Mouse (Mus musculus): ENCODE measurements around the gene Fam57b. TPM values are rescaled to one million over a fixed set of nuclear protein-coding genes. Genes with fewer than 3 reads are reported as not detected.

Gene Fam57b
- polyA plus RNA-seq, 1 experiment, result 0.94 TPM

GRCm38 (mm10) chr7:126843276-126843675 lies 45.8 kb downstream of the Fam57b start:
- peaks cover 41% of the 10 kb centered on the region for H3K27me3 ChIP-seq (ENCODE audit: control insufficient read depth, insufficient read depth, insufficient read length)
- H3K4me3 ChIP-seq, result no peak overlapping the region
- no peak overlapping the region for H3K4me2 ChIP-seq (ENCODE audit: low read depth)
- no peaks in the 10 kb centered on the region for H3K79me2 ChIP-seq (ENCODE audit: control insufficient read depth, insufficient read depth)
- no peaks in the 10 kb centered on the region for H3K36me3 ChIP-seq (ENCODE audit: control insufficient read depth, insufficient read depth)
- no peak overlapping the region for H3ac ChIP-seq (ENCODE audit: control insufficient read depth, insufficient read length)
- TF ChIP-seq TCF12 (IDR thresholded peaks at IDR 0.05; ENCODE audit: insufficient read depth, poor library complexity, severe bottlenecking) (no peak), TCF3 (IDR thresholded peaks at IDR 0.05; ENCODE audit: insufficient read length, low read depth) (no peak), POLR2A (IDR thresholded peaks at IDR 0.05; ENCODE audit: insufficient read length, low read depth) (no peak), MAX (IDR thresholded peaks at IDR 0.05; ENCODE audit: low read depth) (no peak), MYOD1 (IDR thresholded peaks at IDR 0.05; ENCODE audit: control insufficient read depth in 1 of 3, insufficient read length in 2 of 3, low read depth in 2 of 3) (no peak), REST (IDR thresholded peaks at IDR 0.05; ENCODE audit: insufficient read depth, insufficient read length) (no peak), SRF (IDR thresholded peaks at IDR 0.05; ENCODE audit: control insufficient read depth, insufficient read length, low read depth) (no peak), CEBPB (IDR thresholded peaks at IDR 0.05; ENCODE audit: insufficient read depth, poor library complexity, severe bottlenecking) (no peak), E2F4 (IDR thresholded peaks at IDR 0.05; ENCODE audit: insufficient read depth) (no peak), USF1 (IDR thresholded peaks at IDR 0.05; ENCODE audit: low read depth) (no peak), MYOG (IDR thresholded peaks at IDR 0.05; ENCODE audit: control insufficient read depth in 1 of 3, insufficient read depth in 1 of 3, insufficient read length in 2 of 3, low read depth in 2 of 3) (no peak), POLR2AphosphoS2 (IDR thresholded peaks at IDR 0.05; ENCODE audit: insufficient read length, low read depth) (no peak)

- no peaks in the 10 kb centered on the region for H3K79me2 ChIP-seq (ENCODE audit: control insufficient read depth, insufficient read depth)
- no peak overlapping the region for H3K4me2 ChIP-seq (ENCODE audit: low read depth)
- no peak overlapping the region for H3K4me3 ChIP-seq
- peaks cover 49% of the 10 kb centered on the region for H3K27me3 ChIP-seq (ENCODE audit: control insufficient read depth, insufficient read depth, insufficient read length)
- no peaks in the 10 kb centered on the region for H3K36me3 ChIP-seq (ENCODE audit: control insufficient read depth, insufficient read depth)
- TF ChIP-seq USF1 (IDR thresholded peaks at IDR 0.05; ENCODE audit: low read depth) (no peak), SRF (IDR thresholded peaks at IDR 0.05; ENCODE audit: control insufficient read depth, insufficient read length, low read depth) (no peak), POLR2AphosphoS2 (IDR thresholded peaks at IDR 0.05; ENCODE audit: insufficient read length, low read depth) (no peak), E2F4 (IDR thresholded peaks at IDR 0.05; ENCODE audit: insufficient read depth) (no peak), MYOD1 (IDR thresholded peaks at IDR 0.05; ENCODE audit: control insufficient read depth in 1 of 3, insufficient read length in 2 of 3, low read depth in 2 of 3) (no peak), REST (IDR thresholded peaks at IDR 0.05; ENCODE audit: insufficient read depth, insufficient read length) (no peak), MYOG (IDR thresholded peaks at IDR 0.05; ENCODE audit: control insufficient read depth in 1 of 3, insufficient read depth in 1 of 3, insufficient read length in 2 of 3, low read depth in 2 of 3) (no peak), CEBPB (IDR thresholded peaks at IDR 0.05; ENCODE audit: insufficient read depth, poor library complexity, severe bottlenecking) (no peak), TCF12 (IDR thresholded peaks at IDR 0.05; ENCODE audit: insufficient read depth, poor library complexity, severe bottlenecking) (no peak), MAX (IDR thresholded peaks at IDR 0.05; ENCODE audit: low read depth) (no peak), TCF3 (IDR thresholded peaks at IDR 0.05; ENCODE audit: insufficient read length, low read depth) (no peak), POLR2A (IDR thresholded peaks at IDR 0.05; ENCODE audit: insufficient read length, low read depth) (no peak)
- no peak overlapping the region for H3ac ChIP-seq (ENCODE audit: control insufficient read depth, insufficient read length)
These were observed 48.0 kb downstream of the Fam57b start for GRCm38 (mm10) chr7:126845516-126845915.

GRCm38 (mm10) chr7:126847116-126847420 lies 49.6 kb downstream of the Fam57b start, which contains the start of gene Doc2a:
TSS of gene Doc2a (plus strand) at chr7:126847416.
- H3K36me3 ChIP-seq (ENCODE audit: control insufficient read depth, insufficient read depth), result no peaks in the 10 kb centered on the region
- TF ChIP-seq POLR2AphosphoS2 (IDR thresholded peaks at IDR 0.05; ENCODE audit: insufficient read length, low read depth) (no peak), E2F4 (IDR thresholded peaks at IDR 0.05; ENCODE audit: insufficient read depth) (no peak), MYOD1 (IDR thresholded peaks at IDR 0.05; ENCODE audit: control insufficient read depth in 1 of 3, insufficient read length in 2 of 3, low read depth in 2 of 3) (no peak), MYOG (IDR thresholded peaks at IDR 0.05; ENCODE audit: control insufficient read depth in 1 of 3, insufficient read depth in 1 of 3, insufficient read length in 2 of 3, low read depth in 2 of 3) (no peak), CEBPB (IDR thresholded peaks at IDR 0.05; ENCODE audit: insufficient read depth, poor library complexity, severe bottlenecking) (no peak), MAX (IDR thresholded peaks at IDR 0.05; ENCODE audit: low read depth) (no peak), POLR2A (IDR thresholded peaks at IDR 0.05; ENCODE audit: insufficient read length, low read depth) (no peak), TCF12 (IDR thresholded peaks at IDR 0.05; ENCODE audit: insufficient read depth, poor library complexity, severe bottlenecking) (no peak), USF1 (IDR thresholded peaks at IDR 0.05; ENCODE audit: low read depth) (no peak), SRF (IDR thresholded peaks at IDR 0.05; ENCODE audit: control insufficient read depth, insufficient read length, low read depth) (no peak), TCF3 (IDR thresholded peaks at IDR 0.05; ENCODE audit: insufficient read length, low read depth) (no peak), REST (IDR thresholded peaks at IDR 0.05; ENCODE audit: insufficient read depth, insufficient read length) (no peak)
- no peak within 1 kb of the TSS for H3ac ChIP-seq (ENCODE audit: control insufficient read depth, insufficient read length)
- no peaks in the 10 kb centered on the region for H3K79me2 ChIP-seq (ENCODE audit: control insufficient read depth, insufficient read depth)
- H3K27me3 ChIP-seq (ENCODE audit: control insufficient read depth, insufficient read depth, insufficient read length), result peaks cover 43% of the 10 kb centered on the region
- H3K4me3 ChIP-seq, result no peak within 1 kb of the TSS
- no peak within 1 kb of the TSS for H3K4me2 ChIP-seq (ENCODE audit: low read depth)

- Histone ChIP-seq H3ac (ENCODE audit: control insufficient read depth, insufficient read length) (no peak overlapping the region), H3K36me3 (ENCODE audit: control insufficient read depth, insufficient read depth) (no peaks in the 10 kb centered on the region), H3K4me2 (ENCODE audit: low read depth) (no peak overlapping the region), H3K27me3 (ENCODE audit: control insufficient read depth, insufficient read depth, insufficient read length) (peaks cover 37% of the 10 kb centered on the region), H3K79me2 (ENCODE audit: control insufficient read depth, insufficient read depth) (no peaks in the 10 kb centered on the region), H3K4me3 (no peak overlapping the region)
- peak in 1 of 3 experiments; percentile 35 for TF ChIP-seq MYOG (IDR thresholded peaks at IDR 0.05; ENCODE audit: control insufficient read depth in 1 of 3, insufficient read depth in 1 of 3, insufficient read length in 2 of 3, low read depth in 2 of 3)
- no peak for TF ChIP-seq USF1 (IDR thresholded peaks at IDR 0.05; ENCODE audit: low read depth)
- TF ChIP-seq MYOD1 (IDR thresholded peaks at IDR 0.05; ENCODE audit: control insufficient read depth in 1 of 3, insufficient read length in 2 of 3, low read depth in 2 of 3), result peak in 1 of 3 experiments; percentile 39
These were observed 50.2 kb downstream of the Fam57b start for GRCm38 (mm10) chr7:126847421-126848398.

All from myocyte (in vitro differentiated cells).